Mouse (Mus musculus): Measurements from ENCODE around the gene Lgr4. TPM values are rescaled to one million over a fixed set of nuclear protein-coding genes. Genes with fewer than 3 reads are reported as not detected.

Lgr4 gene
- total RNA-seq, 1 experiment from 2014 or later, result 259 TPM

DNA sequence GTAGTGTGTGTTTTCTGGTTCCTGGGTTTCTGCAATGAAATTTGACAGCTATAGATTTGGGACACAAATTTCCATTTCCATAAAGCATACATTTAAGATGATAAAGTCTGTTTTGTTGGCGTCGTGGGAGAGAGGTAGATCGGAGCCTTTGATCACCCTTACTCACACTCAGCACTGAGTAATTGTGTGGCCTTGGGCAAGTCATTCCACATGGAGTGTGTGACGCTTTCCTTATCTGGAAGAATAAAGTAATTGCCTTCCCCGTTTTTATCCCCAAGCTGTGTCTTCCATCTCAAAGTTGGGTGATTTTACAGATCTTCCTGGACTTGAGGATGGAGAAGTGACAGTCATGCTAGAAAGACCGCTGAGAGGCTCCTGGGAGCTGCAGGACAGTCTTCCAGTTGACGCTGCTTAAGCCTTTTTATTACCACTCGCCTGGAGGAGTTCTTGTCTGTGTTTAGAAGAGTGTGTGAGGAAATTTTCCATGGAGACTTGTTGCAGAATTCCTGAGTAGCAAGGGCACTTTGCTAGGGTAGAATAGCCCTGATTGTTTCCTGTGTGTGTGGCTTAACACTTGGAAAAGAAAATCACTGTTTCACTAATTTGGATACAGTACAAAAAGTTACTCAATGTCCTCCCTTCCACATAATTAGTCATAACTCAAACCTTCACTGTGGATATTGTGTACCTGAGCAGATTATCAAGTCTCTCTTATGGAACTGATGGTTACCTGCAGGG, 4.0 kb downstream of the Lgr4 start:
- DNase-seq, result no peak

DNA sequence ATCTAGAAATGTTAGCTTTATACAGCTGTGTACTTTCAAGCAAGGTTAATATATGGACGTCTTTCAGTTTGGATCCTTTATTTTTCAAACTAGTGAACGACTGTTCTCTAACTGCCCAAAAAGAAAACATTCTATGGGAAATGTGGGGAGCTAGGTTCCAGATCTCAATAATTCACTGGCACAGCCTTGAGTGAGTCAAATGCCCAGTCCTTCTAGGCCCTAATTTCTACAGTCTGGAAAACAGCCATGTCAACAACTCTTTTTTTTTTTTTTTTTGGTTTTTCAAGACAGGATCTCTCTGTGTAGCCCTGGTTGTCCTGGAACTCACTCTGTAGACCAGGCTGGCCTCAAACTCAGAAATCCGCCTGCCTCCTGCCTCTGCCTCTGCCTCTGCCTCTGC, 4.9 kb downstream of the Lgr4 start:
- no peak for DNase-seq

- no peak for DNase-seq
Observed at GRCm38 (mm10) chr2:109923031-109923430, 5.6 kb downstream of the Lgr4 start.

DNA sequence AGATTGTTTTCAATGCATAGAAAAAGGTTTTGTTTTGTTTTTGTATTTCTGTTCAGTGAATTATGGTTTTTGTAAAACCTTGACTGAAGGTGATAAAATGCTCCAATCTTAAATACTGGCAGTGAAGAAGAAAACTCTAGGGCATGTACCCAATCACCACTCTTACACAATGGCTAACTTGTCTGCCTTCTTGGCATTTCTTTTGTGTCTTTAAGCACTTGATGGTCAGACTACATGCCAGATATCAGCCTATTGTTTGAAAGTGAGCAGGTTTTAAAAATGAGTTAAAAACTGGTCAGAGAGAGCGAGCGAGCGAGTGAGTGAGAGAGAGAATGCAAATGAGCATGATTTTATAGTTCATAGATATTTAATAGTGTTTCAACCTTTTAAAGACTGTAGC, 6.5 kb downstream of the Lgr4 start:
- DNase-seq, result no peak

DNA sequence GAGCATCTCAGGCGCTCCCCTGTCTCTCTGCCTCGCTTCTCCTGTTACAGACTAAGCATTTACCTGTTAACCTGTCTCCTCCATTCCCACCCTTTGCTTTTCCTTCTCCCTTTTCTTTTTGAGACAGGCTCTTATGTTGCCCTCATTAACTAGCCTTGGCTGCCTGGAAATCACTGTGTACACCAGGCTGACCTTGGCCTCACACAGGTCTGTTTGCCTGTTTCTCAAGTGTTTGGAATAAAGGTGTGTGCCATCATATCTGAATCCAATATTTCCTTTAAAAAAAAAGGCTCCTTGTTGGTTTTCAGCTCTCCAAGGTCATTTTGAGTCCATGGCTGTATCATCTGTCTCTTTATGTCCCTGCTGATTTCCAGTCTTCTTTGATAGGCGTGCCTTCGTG, 9.5 kb downstream of the Lgr4 start:
- no peak for DNase-seq

DNA sequence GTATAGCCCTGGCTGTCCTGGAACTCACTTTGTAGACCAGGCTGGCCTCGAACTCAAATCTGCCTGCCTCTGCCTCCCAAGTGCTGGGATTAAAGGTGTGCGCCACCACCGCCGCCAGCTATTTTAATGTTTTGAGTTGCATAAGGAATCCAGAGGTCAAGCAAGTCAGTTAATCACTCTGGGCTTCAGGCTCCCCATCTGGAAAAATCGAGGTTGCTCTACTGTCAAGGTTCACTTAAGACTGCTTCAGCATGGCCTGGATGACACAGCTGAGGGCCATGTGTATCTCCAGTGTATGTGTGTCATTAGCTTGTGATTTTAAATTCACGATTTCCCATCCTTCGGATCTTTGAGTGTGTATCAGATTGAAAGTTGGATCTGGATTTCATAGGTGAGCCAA, 10.0 kb downstream of the Lgr4 start:
- no peak for DNase-seq

- no peak for DNase-seq
Observed at GRCm38 (mm10) chr2:109927876-109928275, 10.4 kb downstream of the Lgr4 start.

- DNase-seq, result no peak
Observed at GRCm38 (mm10) chr2:109928791-109929190, 11.3 kb downstream of the Lgr4 start.

GRCm38 (mm10) chr2:109929256-109929655, 11.8 kb downstream of the Lgr4 start:
- no peak for DNase-seq

DNA sequence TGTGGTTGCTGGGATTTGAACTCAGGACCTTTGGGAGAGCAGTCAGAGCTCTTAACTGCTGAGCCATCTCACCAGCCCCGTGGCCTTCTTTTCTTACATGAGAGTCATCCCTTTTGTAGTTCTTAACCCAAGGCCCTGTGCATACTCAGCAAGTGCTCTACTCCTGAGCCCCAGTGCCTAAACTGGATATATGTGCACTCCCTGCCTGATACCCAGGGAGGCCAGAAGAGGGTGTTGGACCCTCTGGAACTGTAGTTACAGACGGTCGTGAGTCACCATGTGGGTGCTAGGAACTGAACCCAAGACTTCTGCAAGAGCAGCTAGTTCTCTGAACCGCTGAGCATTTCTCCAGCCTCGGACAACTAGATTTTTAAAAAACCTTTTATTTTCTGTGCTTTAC, 12.9 kb downstream of the Lgr4 start:
- no peak for DNase-seq

DNA sequence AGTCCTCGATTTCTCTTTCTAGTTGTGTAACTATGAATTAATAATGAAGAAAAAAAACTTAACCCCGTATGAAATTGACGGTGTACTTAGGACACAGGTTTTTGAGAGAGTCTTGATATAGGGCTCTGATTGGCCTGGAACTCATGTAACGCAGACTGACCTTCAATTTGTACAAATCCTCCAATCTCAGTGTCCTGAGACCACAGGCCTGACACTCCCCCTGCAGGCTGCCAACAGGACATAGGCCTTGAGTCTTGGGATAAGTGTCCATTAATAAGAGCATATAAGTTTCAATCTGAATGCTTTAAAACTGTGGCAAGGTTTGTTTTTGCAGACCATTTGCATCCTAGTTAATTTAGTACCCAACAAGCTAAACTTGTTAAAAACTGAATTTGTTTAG, 13.3 kb downstream of the Lgr4 start:
- DNase-seq, result no peak

GRCm38 (mm10) chr2:109931978-109932780, 14.7 kb downstream of the Lgr4 start:
- DNase-seq, result no peak

- no peak for DNase-seq
Observed at GRCm38 (mm10) chr2:109933151-109933550, 15.7 kb downstream of the Lgr4 start.

DNA sequence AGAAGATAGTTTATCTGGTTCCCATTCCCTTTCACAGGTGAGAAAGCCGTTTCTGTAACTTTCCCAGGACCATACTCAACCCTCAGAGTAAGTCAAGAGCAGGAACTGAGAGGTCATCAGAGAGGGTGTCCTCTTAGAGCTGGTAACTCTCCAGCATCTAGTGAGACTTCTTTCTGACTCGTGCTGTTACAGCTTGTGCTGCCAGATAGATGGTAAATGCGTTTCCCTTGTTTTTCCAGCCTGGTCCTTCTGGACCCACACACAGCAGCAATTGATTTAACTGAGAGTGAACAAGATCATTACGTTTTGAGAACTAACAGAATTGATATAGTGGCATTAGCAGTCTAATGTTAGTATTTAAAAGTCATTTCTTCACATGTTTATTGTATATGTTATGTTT, 16.6 kb downstream of the Lgr4 start:
- DNase-seq, result no peak

- DNase-seq, result no peak
Observed at GRCm38 (mm10) chr2:109935194-109935593, 17.7 kb downstream of the Lgr4 start.

DNA sequence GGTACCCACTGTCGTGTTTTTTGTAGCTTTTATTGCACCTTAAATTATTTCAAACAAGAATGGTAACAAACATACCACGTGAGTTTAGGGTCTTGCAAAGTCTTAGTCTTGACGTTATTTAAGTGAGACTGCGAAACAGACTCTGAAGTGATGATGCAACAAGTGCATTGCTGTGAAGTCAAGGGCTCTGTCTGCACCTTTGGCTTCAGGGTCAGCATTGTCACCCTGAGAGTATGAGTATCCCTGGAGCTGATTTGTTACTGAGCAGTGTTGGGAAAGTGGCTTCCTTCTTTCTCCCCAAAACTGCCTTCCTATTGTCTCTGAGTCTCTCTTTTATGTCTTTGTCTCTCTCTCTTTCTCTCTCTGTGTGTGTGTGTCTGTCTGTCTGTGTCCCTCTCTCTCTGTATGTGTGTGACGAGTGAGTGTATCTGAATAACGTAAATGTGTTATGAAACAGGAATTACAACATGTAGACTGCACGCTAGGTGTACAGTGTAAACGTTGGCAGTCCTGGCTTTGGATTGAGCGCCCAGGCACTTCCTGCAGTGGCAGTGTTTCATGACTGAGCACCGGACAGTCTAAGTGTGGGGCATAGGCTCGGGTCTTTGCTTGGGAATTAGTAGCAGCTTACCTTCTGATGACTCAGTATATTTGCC, 18.4 kb downstream of the Lgr4 start:
- no peak for DNase-seq

DNA sequence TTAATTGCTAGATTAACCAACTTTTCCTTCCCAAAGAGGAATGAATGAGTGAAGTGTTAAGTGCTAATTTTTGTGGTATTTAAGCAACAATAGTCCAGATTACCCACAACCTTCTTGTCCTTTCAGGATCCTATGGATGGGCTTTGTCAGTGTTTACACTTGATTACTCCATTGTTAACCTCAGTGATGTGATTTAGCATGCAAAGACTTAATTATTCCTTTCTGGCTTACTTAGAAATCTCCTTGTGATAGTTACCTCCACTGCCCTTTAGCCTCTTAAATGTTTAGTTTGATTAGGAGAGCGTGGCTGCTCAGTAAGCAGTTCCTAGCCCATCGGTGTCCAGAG, 18.9 kb downstream of the Lgr4 start:
- no peak for DNase-seq

- DNase-seq, result no peak
Observed at GRCm38 (mm10) chr2:109941973-109942444, 24.6 kb downstream of the Lgr4 start.

- DNase-seq, result no peak
Observed at GRCm38 (mm10) chr2:109942810-109943570, 25.5 kb downstream of the Lgr4 start.

- no peak for DNase-seq
Observed at GRCm38 (mm10) chr2:109944995-109945394, 27.5 kb downstream of the Lgr4 start.

- no peak for DNase-seq
Observed at GRCm38 (mm10) chr2:109945532-109945931, 28.1 kb downstream of the Lgr4 start.

DNA sequence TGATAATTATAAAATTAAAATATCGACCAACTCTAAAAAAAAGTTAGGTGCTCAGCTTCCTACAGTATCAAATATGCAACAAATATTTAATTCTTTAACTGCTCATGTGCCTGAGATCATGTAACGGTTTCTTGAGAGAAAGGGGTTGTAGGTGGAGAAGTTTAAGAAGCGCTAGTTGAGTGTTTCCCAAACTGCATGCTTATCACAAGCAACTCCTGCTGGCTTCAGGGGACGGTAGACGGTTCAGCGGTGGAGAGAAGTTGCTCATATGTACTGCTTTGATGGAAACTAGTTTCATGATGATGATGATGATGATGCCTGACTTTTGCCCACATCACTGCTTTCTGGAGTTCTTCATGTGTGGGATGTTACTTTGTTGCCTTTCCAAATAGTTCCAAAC, 29.0 kb downstream of the Lgr4 start:
- no peak for DNase-seq

GRCm38 (mm10) chr2:109949519-109949918, 32.1 kb downstream of the Lgr4 start:
- DNase-seq, result no peak

Measured in adrenal gland, postnatal 25 days (tissue).